Mouse (Mus musculus): ENCODE measurements around the gene Ctsz. TPM values are rescaled to one million over a fixed set of nuclear protein-coding genes. Genes with fewer than 3 reads are reported as not detected.

Gene Ctsz
- 113 and 118 TPM in 2 replicates for total RNA-seq (2012; rRNA removed)
- 10 to 100 TPM in 1 of 2 experiments, not detected in 1; 93.7 TPM for polyA plus RNA-seq (2012; ENCODE audit: insufficient read depth in 1 of 2, insufficient read length in 2 of 2, low read depth in 1 of 2, low replicate concordance in 2 of 2, missing spikeins in 1 of 2)

DNA sequence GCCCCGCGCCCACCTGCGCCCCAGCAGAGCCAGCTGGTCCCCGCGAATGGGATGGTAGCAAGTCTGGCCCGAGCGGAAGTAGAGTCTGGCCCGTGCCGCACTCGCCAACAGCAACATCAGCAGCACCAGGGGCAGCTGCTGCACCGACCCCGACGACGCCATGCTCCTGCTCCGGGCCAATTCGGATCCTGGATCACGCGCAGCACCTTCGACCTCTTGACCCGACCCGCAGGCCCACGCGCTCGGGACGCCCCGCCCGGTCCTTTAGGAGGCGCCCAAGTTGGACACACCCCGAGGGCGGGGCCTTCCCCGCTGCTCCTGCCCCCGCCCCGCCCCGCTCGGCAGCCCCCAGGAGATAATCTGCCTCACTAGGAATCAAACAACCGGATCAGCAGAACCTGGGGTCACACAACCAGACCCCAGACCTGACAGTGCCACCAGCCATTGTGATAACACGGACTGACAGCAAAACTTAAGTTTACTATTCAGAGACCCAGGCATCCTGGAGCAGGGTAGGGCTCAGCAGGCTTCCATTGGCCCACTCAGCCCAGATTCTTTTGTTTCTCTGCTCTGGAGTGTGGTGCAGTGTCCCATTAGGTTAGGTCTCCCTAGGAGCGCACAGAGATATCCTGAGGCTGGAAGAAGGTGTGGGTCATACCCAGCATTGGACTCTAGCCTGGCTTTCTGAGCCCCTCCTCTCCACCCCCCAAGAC is at the start of gene Ctsz:
TSS of gene Ctsz (minus strand) at position 303 of the 713 bp plus-strand sequence.
- DNase-seq (ENCODE audit: low read depth, low spot score): peak; percentile 79
- peaks cover 5 to 35% of the 10 kb centered on the region in 2 experiments; a peak in 3 of 4 replicates for H3K4me1 ChIP-seq (ENCODE audit: control insufficient read depth in 1 of 2, insufficient read depth in 2 of 2, low read length in 2 of 2)
- H3K27me3 ChIP-seq (ENCODE audit: control insufficient read depth in 1 of 2, insufficient read depth in 2 of 2, low read length in 2 of 2): no peaks in the 10 kb centered on the region
- TF ChIP-seq MAZ (IDR thresholded peaks at IDR 0.05; ENCODE audit: low read depth, low read length): peak; percentile 84; the same call in 1 of the 2 replicates
- TF ChIP-seq MXI1 (IDR thresholded peaks at IDR 0.05; ENCODE audit: low read depth, low read length): peak; percentile 50; the same call in 1 of the 2 replicates
- TF ChIP-seq MAX (IDR thresholded peaks at IDR 0.05; ENCODE audit: low read length): peak; percentile 45; the same call in 1 of the 2 replicates
- TF ChIP-seq E2F4 (IDR thresholded peaks at IDR 0.05; ENCODE audit: borderline replicate concordance, low read depth, low read length): no peak
- TF ChIP-seq TCF12 (IDR thresholded peaks at IDR 0.05; ENCODE audit: low read depth, low read length): no peak
- TF ChIP-seq CTCF (IDR thresholded peaks at IDR 0.05 in 2 of 3, conservative IDR thresholded peaks at IDR 0.05 in 1 of 3; ENCODE audit: control insufficient read depth in 1 of 3, insufficient read depth in 1 of 3, low read depth in 2 of 3, low read length in 3 of 3, poor library complexity in 1 of 3, severe bottlenecking in 1 of 3): no peak
- TF ChIP-seq BHLHE40 (IDR thresholded peaks at IDR 0.05; ENCODE audit: borderline replicate concordance, low read depth, low read length): no peak; the same call in 1 of the 2 replicates
- TF ChIP-seq RAD21 (IDR thresholded peaks at IDR 0.05; ENCODE audit: low read depth, low read length): no peak
- no peak for TF ChIP-seq SIN3A (IDR thresholded peaks at IDR 0.05; ENCODE audit: low read length)
- peak; percentile 51; the same call in 1 of the 2 replicates for TF ChIP-seq POLR2AphosphoS2 (IDR thresholded peaks at IDR 0.05; ENCODE audit: low read length)
- peak; percentile 64 to 68 for TF ChIP-seq POLR2A (IDR thresholded peaks at IDR 0.05; ENCODE audit: control insufficient read depth in 1 of 2, insufficient read depth in 1 of 2, low read depth in 1 of 2, low read length in 2 of 2, poor library complexity in 1 of 2)
- TF ChIP-seq GATA1 (IDR thresholded peaks at IDR 0.05; ENCODE audit: low read depth, low read length): 0 out of 2 replicates have a peak, but pooled peaks have one; percentile 15
- 0 out of 2 replicates have a peak, but pooled peaks have one; percentile 10 for TF ChIP-seq HCFC1 (IDR thresholded peaks at IDR 0.05; ENCODE audit: low read depth, low read length)
- no peak for TF ChIP-seq TBP (IDR thresholded peaks at IDR 0.05; ENCODE audit: low read depth, low read length)
- TF ChIP-seq NELFE (IDR thresholded peaks at IDR 0.05; ENCODE audit: low read depth, low read length): peak; percentile 64
- H3K9me3 ChIP-seq (replicated peaks; ENCODE audit: insufficient read depth, low read length): no peaks in the 10 kb centered on the region
- H3K79me2 ChIP-seq (ENCODE audit: control insufficient read depth, insufficient read depth, low read length, poor library complexity): peaks cover 4% of the 10 kb centered on the region; the same call in 1 of the 2 replicates
- H3K4me3 ChIP-seq (ENCODE audit: control insufficient read depth in 1 of 2, insufficient read depth in 1 of 2, low read depth in 2 of 2, low read length in 2 of 2): peak within 1 kb of the TSS; percentile 83 to 96
- H3K36me3 ChIP-seq (ENCODE audit: control insufficient read depth in 1 of 2, insufficient read depth in 2 of 2, low read length in 2 of 2): peaks cover 0 to 16% of the 10 kb centered on the region in 2 experiments; a peak in 2 of 4 replicates
- H3K27ac ChIP-seq (ENCODE audit: control insufficient read depth, low read depth, low read length): no peak within 1 kb of the TSS
- H3K9ac ChIP-seq (ENCODE audit: control insufficient read depth, low read depth, low read length, poor library complexity, severe bottlenecking): peak within 1 kb of the TSS; percentile 63

GRCm38 (mm10) chr2:174487005-174487404 is 48.2 kb upstream of the Ctsz start:
- H3K4me1 ChIP-seq (ENCODE audit: control insufficient read depth in 1 of 2, insufficient read depth in 2 of 2, low read length in 2 of 2): no peaks in the 10 kb centered on the region
- no peak overlapping the region for H3K9ac ChIP-seq (ENCODE audit: control insufficient read depth, low read depth, low read length, poor library complexity, severe bottlenecking)
- DNase-seq (ENCODE audit: low read depth, low spot score): no peak
- TF ChIP-seq CTCF (IDR thresholded peaks at IDR 0.05 in 2 of 3, conservative IDR thresholded peaks at IDR 0.05 in 1 of 3; ENCODE audit: control insufficient read depth in 1 of 3, insufficient read depth in 1 of 3, low read depth in 2 of 3, low read length in 3 of 3, poor library complexity in 1 of 3, severe bottlenecking in 1 of 3) (no peak), SMC3 (IDR thresholded peaks at IDR 0.05; ENCODE audit: low read depth, low read length) (no peak), NELFE (IDR thresholded peaks at IDR 0.05; ENCODE audit: low read depth, low read length) (no peak), TAL1 (IDR thresholded peaks at IDR 0.05; ENCODE audit: low read length) (no peak), HCFC1 (IDR thresholded peaks at IDR 0.05; ENCODE audit: low read depth, low read length) (no peak), POLR2AphosphoS2 (IDR thresholded peaks at IDR 0.05; ENCODE audit: low read length) (no peak), MXI1 (IDR thresholded peaks at IDR 0.05; ENCODE audit: low read depth, low read length) (no peak)
- no peaks in the 10 kb centered on the region for H3K79me2 ChIP-seq (ENCODE audit: control insufficient read depth, insufficient read depth, low read length, poor library complexity)
- H3K4me3 ChIP-seq (ENCODE audit: control insufficient read depth in 1 of 2, insufficient read depth in 1 of 2, low read depth in 2 of 2, low read length in 2 of 2): no peak overlapping the region
- H3K27ac ChIP-seq (ENCODE audit: control insufficient read depth, low read depth, low read length): no peak overlapping the region
- H3K9me3 ChIP-seq (replicated peaks; ENCODE audit: insufficient read depth, low read length): no peaks in the 10 kb centered on the region
- peaks cover 0 to 2% of the 10 kb centered on the region in 2 experiments; a peak in 3 of 4 replicates for H3K27me3 ChIP-seq (ENCODE audit: control insufficient read depth in 1 of 2, insufficient read depth in 2 of 2, low read length in 2 of 2)
- no peaks in the 10 kb centered on the region for H3K36me3 ChIP-seq (ENCODE audit: control insufficient read depth in 1 of 2, insufficient read depth in 2 of 2, low read length in 2 of 2)

Measured in MEL (cell line).